Comparison of ENCODE assay signal across 25 mouse cellular contexts in genomic region chr3:96008463-96008862, GRCm38 (mm10). TPM values are rescaled to one million over a fixed set of nuclear protein-coding genes. Genes with fewer than 3 reads are reported as not detected.
A peak's percentile ranks its signal among the peaks of the same experiment; 100 is the strongest.
DNase-seq lines count a peak whose midpoint lies in the region; ATAC-seq lines count a peak whose summit lies in the region.
"Had no signal": no experiment of that assay in that cellular context is flagged by ENCODE, and none has a peak within 500 bp of the region (broad histone marks: within the 10 kb centered on the region; RNA-seq: fewer than 3 reads in every experiment).

No protein-coding gene starts in this region.

- WGBS in midbrain, embryonic 11.5 days, result 86% methylated on average over 6 of the region's 6 CpGs
- WGBS in midbrain, embryonic 14.5 days, result 79% methylated on average over 6 of the region's 6 CpGs
- 84% methylated on average over 6 of the region's 6 CpGs for WGBS in hindbrain, embryonic 10.5 days

- no peak overlapping the region for H3K9ac ChIP-seq in midbrain, embryonic 11.5 days (ENCODE audit: low read length)
- H3K9ac ChIP-seq in midbrain, embryonic 14.5 days (replicated peaks; ENCODE audit: low read length), result no peak overlapping the region
- H3K9ac ChIP-seq: embryonic facial prominence, embryonic 13.5 days; embryonic facial prominence, embryonic 15.5 days; forebrain, embryonic 12.5 days had no signal

- peak; percentile 36; the same call in 1 of the 2 replicates for ATAC-seq in cerebellum, adult (ENCODE audit: insufficient number of reproducible peaks, low FRiP score, low TSS enrichment)
- ATAC-seq in midbrain, embryonic 11.5 days (ENCODE audit: low FRiP score), result no peak
- no peak for ATAC-seq in midbrain, embryonic 14.5 days (ENCODE audit: low FRiP score, low TSS enrichment)
- ATAC-seq: activated CD4-positive, CD25-positive, alpha-beta regulatory T cell, adult 4 months; CD4-positive, CD25-positive, alpha-beta regulatory T cell, adult 4 months; forebrain, embryonic 14.5 days; forebrain, embryonic 16.5 days; Patski had no signal

- no peaks in the 10 kb centered on the region for H3K9me3 ChIP-seq in midbrain, embryonic 11.5 days (ENCODE audit: control insufficient read depth, low read length)
- no peaks in the 10 kb centered on the region for H3K9me3 ChIP-seq in midbrain, embryonic 14.5 days (ENCODE audit: control insufficient read depth, low read length)
- no peaks in the 10 kb centered on the region for H3K9me3 ChIP-seq in hindbrain, embryonic 10.5 days
- H3K9me3 ChIP-seq: embryonic facial prominence, embryonic 13.5 days; embryonic facial prominence, embryonic 15.5 days; forebrain, embryonic 10.5 days; forebrain, embryonic 12.5 days; G1E had no signal

- no peaks in the 10 kb centered on the region for H3K27me3 ChIP-seq in midbrain, embryonic 11.5 days (ENCODE audit: control insufficient read depth, insufficient read depth, low read length)
- H3K27me3 ChIP-seq in midbrain, embryonic 14.5 days (ENCODE audit: control insufficient read depth, insufficient read depth, low read length), result no peaks in the 10 kb centered on the region
- H3K27me3 ChIP-seq in hindbrain, embryonic 10.5 days (ENCODE audit: insufficient read depth, poor library complexity, severe bottlenecking), result no peaks in the 10 kb centered on the region
- H3K27me3 ChIP-seq: CH12.LX; embryonic facial prominence, embryonic 13.5 days; embryonic facial prominence, embryonic 15.5 days; forebrain, embryonic 12.5 days; Patski had no signal

- no peaks in the 10 kb centered on the region for H3K4me1 ChIP-seq in midbrain, embryonic 11.5 days (ENCODE audit: control insufficient read depth, insufficient read depth, low read length)
- H3K4me1 ChIP-seq in midbrain, embryonic 14.5 days (ENCODE audit: control insufficient read depth, insufficient read depth, low read length), result no peaks in the 10 kb centered on the region
- no peaks in the 10 kb centered on the region for H3K4me1 ChIP-seq in hindbrain, embryonic 10.5 days (replicated peaks)
- H3K4me1 ChIP-seq: embryonic facial prominence, embryonic 15.5 days; forebrain, embryonic 12.5 days had no signal

- H3K4me3 ChIP-seq in midbrain, embryonic 11.5 days (ENCODE audit: low read depth, low read length), result no peak overlapping the region
- no peak overlapping the region for H3K4me3 ChIP-seq in midbrain, embryonic 14.5 days (replicated peaks; ENCODE audit: low read depth, low read length)
- H3K4me3 ChIP-seq in hindbrain, embryonic 10.5 days, result no peak overlapping the region
- H3K4me3 ChIP-seq: embryonic facial prominence, embryonic 13.5 days; embryonic facial prominence, embryonic 15.5 days; erythroblast, embryonic 14.5 days; forebrain, embryonic 10.5 days; forebrain, embryonic 12.5 days had no signal

- DNase-seq in cerebellum, postnatal 10 days, result no peak
- peak; percentile 50 to 54 for DNase-seq in cerebellum, adult 18-20 months
- DNase-seq in cerebellum, adult 11-12 months, result no peak
- DNase-seq in midbrain, embryonic 11.5 days (ENCODE audit: low spot score, missing footprints), result peak; percentile 23
- DNase-seq in midbrain, embryonic 14.5 days, result no peak
- DNase-seq in cerebellum, adult 9-11 months, result peak; percentile 66
- no peak for DNase-seq in hindbrain, embryonic 10.5 days (ENCODE audit: low spot score)
- DNase-seq: adrenal gland, adult 8-10 months; adrenal gland, postnatal 14 days; adrenal gland, postnatal 36 days; B cell, adult 2 months; embryo, embryonic 11 days had no signal

- no peak overlapping the region for H3K27ac ChIP-seq in midbrain, embryonic 11.5 days (ENCODE audit: low read depth, low read length)
- no peak overlapping the region for H3K27ac ChIP-seq in midbrain, embryonic 14.5 days (replicated peaks; ENCODE audit: low read depth, low read length)
- no peak overlapping the region for H3K27ac ChIP-seq in hindbrain, embryonic 10.5 days
- H3K27ac ChIP-seq: embryonic facial prominence, embryonic 13.5 days; embryonic facial prominence, embryonic 15.5 days; forebrain, embryonic 10.5 days; forebrain, embryonic 12.5 days had no signal

- H3K4me2 ChIP-seq in midbrain, embryonic 11.5 days, result no peak overlapping the region
- H3K4me2 ChIP-seq in midbrain, embryonic 14.5 days (ENCODE audit: low read length), result no peak overlapping the region
- H3K4me2 ChIP-seq: embryonic facial prominence, embryonic 13.5 days; embryonic facial prominence, embryonic 15.5 days; forebrain, embryonic 12.5 days had no signal

- H3K36me3 ChIP-seq in midbrain, embryonic 11.5 days (ENCODE audit: control insufficient read depth, insufficient read depth, low read length), result no peaks in the 10 kb centered on the region
- H3K36me3 ChIP-seq in midbrain, embryonic 14.5 days (ENCODE audit: control insufficient read depth, insufficient read depth, low read length), result no peaks in the 10 kb centered on the region
- H3K36me3 ChIP-seq in hindbrain, embryonic 10.5 days, result peaks cover 12% of the 10 kb centered on the region; the same call in 1 of the 2 replicates
- H3K36me3 ChIP-seq: embryonic facial prominence, embryonic 15.5 days had no signal

RNA-seq across cellular contexts. Expression of gene Plekho1, which starts 12.7 kb away (rescaled TPM):
- polyA plus RNA-seq in midbrain, embryonic 11.5 days (2014; fragmentation: Nextera tagmentation; extraction: Ambion mirVana), result 62.9 and 70.7 TPM in 2 replicates
- polyA plus RNA-seq in midbrain, embryonic 14.5 days (2014; fragmentation: Nextera tagmentation; extraction: Ambion mirVana), result 63.5 and 70.6 TPM in 2 replicates
- polyA plus RNA-seq in hindbrain, embryonic 10.5 days (2016; fragmentation: Nextera tagmentation; extraction: Ambion mirVana), result 75.0 and 83.5 TPM in 2 replicates

RNA-seq across cellular contexts. Expression of gene Vps45, which starts 49.8 kb away (rescaled TPM):
- 24.7 and 29.5 TPM in 2 replicates for polyA plus RNA-seq in midbrain, embryonic 11.5 days (2014; fragmentation: Nextera tagmentation; extraction: Ambion mirVana)
- polyA plus RNA-seq in midbrain, embryonic 14.5 days (2014; fragmentation: Nextera tagmentation; extraction: Ambion mirVana), result 46.4 and 54.6 TPM in 2 replicates
- polyA plus RNA-seq in hindbrain, embryonic 10.5 days (2016; fragmentation: Nextera tagmentation; extraction: Ambion mirVana), result 30.4 and 32.4 TPM in 2 replicates

Comparison
In these comparisons a context has a peak if more than half of its experiments do, and no peak if none do; other contexts are left out.
1. DNase-seq: peak in cerebellum, adult 18-20 months (2 of 2), midbrain, embryonic 11.5 days (single experiment) and cerebellum, adult 9-11 months (single experiment); none in cerebellum, postnatal 10 days (0 of 2), cerebellum, adult 11-12 months (single experiment), midbrain, embryonic 14.5 days (single experiment) and hindbrain, embryonic 10.5 days (single experiment).